Comparison of ENCODE assay signal across 8 mouse cellular contexts in genomic region chr6:83326394-83326736, GRCm38 (mm10). TPM values are rescaled to one million over a fixed set of nuclear protein-coding genes. Genes with fewer than 3 reads are reported as not detected.
DNase-seq lines count a peak whose midpoint lies in the region; ATAC-seq and TF ChIP-seq lines count a peak whose summit lies in the region.

No protein-coding gene starts in this region.

- no peaks in the 10 kb centered on the region for H3K9me3 ChIP-seq in embryonic facial prominence, embryonic 15.5 days (replicated peaks)
- no peaks in the 10 kb centered on the region for H3K9me3 ChIP-seq in intestine, embryonic 16.5 days (ENCODE audit: control insufficient read depth, low read length)
- H3K9me3 ChIP-seq in neural tube, embryonic 13.5 days, result no peaks in the 10 kb centered on the region

- H3K4me2 ChIP-seq in embryonic facial prominence, embryonic 15.5 days (replicated peaks), result peak overlapping the region; percentile 72
- peak overlapping the region; percentile 58 for H3K4me2 ChIP-seq in intestine, embryonic 16.5 days (ENCODE audit: low read depth, low read length)
- H3K4me2 ChIP-seq in neural tube, embryonic 13.5 days, result peak overlapping the region; percentile 85

- no peak for TF ChIP-seq CTCF in lung, adult 2 months (IDR thresholded peaks at IDR 0.05; ENCODE audit: insufficient read depth, low read length)

- H3K4me1 ChIP-seq in lung, adult 2 months (ENCODE audit: control insufficient read depth, insufficient read depth, low read length), result peaks cover 5% of the 10 kb centered on the region
- H3K4me1 ChIP-seq in embryonic facial prominence, embryonic 15.5 days, result peaks cover 12% of the 10 kb centered on the region
- peaks cover 9% of the 10 kb centered on the region for H3K4me1 ChIP-seq in intestine, embryonic 16.5 days (ENCODE audit: control insufficient read depth, insufficient read depth, low read length)
- H3K4me1 ChIP-seq in neural tube, embryonic 13.5 days (replicated peaks), result peaks cover 33% of the 10 kb centered on the region

- no peak for TF ChIP-seq POLR2A in lung, adult 2 months (IDR thresholded peaks at IDR 0.05; ENCODE audit: borderline replicate concordance, extremely low read depth, low read depth, low read length)

- no peaks in the 10 kb centered on the region for H3K27me3 ChIP-seq in embryonic facial prominence, embryonic 15.5 days
- H3K27me3 ChIP-seq in intestine, embryonic 16.5 days (replicated peaks; ENCODE audit: control insufficient read depth, insufficient read depth, low read length), result no peaks in the 10 kb centered on the region
- H3K27me3 ChIP-seq in neural tube, embryonic 13.5 days, result no peaks in the 10 kb centered on the region

- H3K27ac ChIP-seq in embryonic facial prominence, embryonic 15.5 days (replicated peaks), result peak overlapping the region; percentile 95
- H3K27ac ChIP-seq in intestine, embryonic 16.5 days (ENCODE audit: low read length), result peak overlapping the region; percentile 96
- H3K27ac ChIP-seq in neural tube, embryonic 13.5 days (replicated peaks), result peak overlapping the region; percentile 94

- H3K9ac ChIP-seq in embryonic facial prominence, embryonic 15.5 days, result peak overlapping the region; percentile 78
- H3K9ac ChIP-seq in intestine, embryonic 16.5 days (ENCODE audit: low read depth, low read length), result peak overlapping the region; percentile 90
- H3K9ac ChIP-seq in neural tube, embryonic 13.5 days, result peak overlapping the region; percentile 98

- DNase-seq in lung, adult 2 months, result no peak
- no peak for DNase-seq in lung, postnatal 25 days (ENCODE audit: low spot score)
- DNase-seq in urinary bladder, adult 2 months (ENCODE audit: low spot score), result no peak
- DNase-seq in adrenal gland, postnatal 25 days, result no peak

- no peak for ATAC-seq in embryonic facial prominence, embryonic 15.5 days (ENCODE audit: insufficient number of reproducible peaks, low FRiP score, low TSS enrichment, low read depth)
- no peak for ATAC-seq in intestine, embryonic 16.5 days
- ATAC-seq in neural tube, embryonic 13.5 days (ENCODE audit: low read depth), result no peak
- no peak for ATAC-seq in inflammation-experienced regulatory T-cells, adult 6 months

- H3K36me3 ChIP-seq in embryonic facial prominence, embryonic 15.5 days, result peaks cover 27% of the 10 kb centered on the region; the same call in 1 of the 2 replicates
- peaks cover 5% of the 10 kb centered on the region; the same call in 1 of the 2 replicates for H3K36me3 ChIP-seq in intestine, embryonic 16.5 days (ENCODE audit: control insufficient read depth, insufficient read depth, low read length)
- peaks cover 18% of the 10 kb centered on the region for H3K36me3 ChIP-seq in neural tube, embryonic 13.5 days

- H3K4me3 ChIP-seq in lung, adult 2 months (replicated peaks; ENCODE audit: extremely low read depth, low read depth, low read length), result peak overlapping the region; percentile 81
- H3K4me3 ChIP-seq in embryonic facial prominence, embryonic 15.5 days (replicated peaks), result peak overlapping the region; percentile 81
- H3K4me3 ChIP-seq in intestine, embryonic 16.5 days (ENCODE audit: low read length), result peak overlapping the region; percentile 83
- H3K4me3 ChIP-seq in neural tube, embryonic 13.5 days, result peak overlapping the region; percentile 89

- WGBS in lung, adult 2 months, result 2% methylated on average over 6 of the region's 6 CpGs
- 7% methylated on average over 6 of the region's 6 CpGs for WGBS in embryonic facial prominence, embryonic 15.5 days
- 4% methylated on average over 6 of the region's 6 CpGs for WGBS in intestine, embryonic 16.5 days
- 11% methylated on average over 6 of the region's 6 CpGs for WGBS in neural tube, embryonic 13.5 days

RNA-seq across cellular contexts. Expression of gene Mob1a, which starts 0.5 kb away (rescaled TPM):
- polyA plus RNA-seq in lung, adult 2 months (2012; rRNA removed), result 39.1 and 41.3 TPM in 2 replicates
- polyA plus RNA-seq in embryonic facial prominence, embryonic 15.5 days (2015; fragmentation: Nextera tagmentation; extraction: Ambion mirVana), result 64.1 and 65.9 TPM in 2 replicates
- 50.8 and 52.8 TPM in 2 replicates for polyA plus RNA-seq in intestine, embryonic 16.5 days (2015; fragmentation: Nextera tagmentation; extraction: Ambion mirVana)
- 29.2 and 32.8 TPM in 2 replicates for polyA plus RNA-seq in neural tube, embryonic 13.5 days (2015; fragmentation: Nextera tagmentation; extraction: Ambion mirVana)
- 10 to 100 TPM; 57.7 to 67.7 (median 63.5) TPM for polyA plus RNA-seq in inflammation-experienced regulatory T-cells, adult 6 months (2017; shearing (Covaris generic))
- 55.1 and 57.1 TPM in 2 replicates for polyA plus RNA-seq in urinary bladder, adult 2 months (2012; rRNA removed)
- total RNA-seq in adrenal gland, postnatal 25 days (2021), result 81.3 and 81.9 TPM in 2 replicates

RNA-seq across cellular contexts. Expression of gene Mthfd2, which starts 0.7 kb away (rescaled TPM):
- polyA plus RNA-seq in lung, adult 2 months (2012; rRNA removed), result 1.3 and 2.6 TPM in 2 replicates
- 27.2 and 30.5 TPM in 2 replicates for polyA plus RNA-seq in embryonic facial prominence, embryonic 15.5 days (2015; fragmentation: Nextera tagmentation; extraction: Ambion mirVana)
- polyA plus RNA-seq in intestine, embryonic 16.5 days (2015; fragmentation: Nextera tagmentation; extraction: Ambion mirVana), result 36.4 and 43.5 TPM in 2 replicates
- 27.6 and 27.8 TPM in 2 replicates for polyA plus RNA-seq in neural tube, embryonic 13.5 days (2015; fragmentation: Nextera tagmentation; extraction: Ambion mirVana)
- 100 to 1,000 TPM; 129 to 140 (median 134) TPM for polyA plus RNA-seq in inflammation-experienced regulatory T-cells, adult 6 months (2017; shearing (Covaris generic))
- polyA plus RNA-seq in urinary bladder, adult 2 months (2012; rRNA removed), result 3.2 and 4.4 TPM in 2 replicates
- total RNA-seq in adrenal gland, postnatal 25 days (2021), result 29.2 and 47.6 TPM in 2 replicates

RNA-seq across cellular contexts. Expression of gene Bola3, which starts 22.6 kb away (rescaled TPM):
- 7.5 and 12.5 TPM in 2 replicates for polyA plus RNA-seq in lung, adult 2 months (2012; rRNA removed)
- polyA plus RNA-seq in embryonic facial prominence, embryonic 15.5 days (2015; fragmentation: Nextera tagmentation; extraction: Ambion mirVana), result 105 and 113 TPM in 2 replicates
- 173 and 186 TPM in 2 replicates for polyA plus RNA-seq in intestine, embryonic 16.5 days (2015; fragmentation: Nextera tagmentation; extraction: Ambion mirVana)
- 68.5 and 70.4 TPM in 2 replicates for polyA plus RNA-seq in neural tube, embryonic 13.5 days (2015; fragmentation: Nextera tagmentation; extraction: Ambion mirVana)
- 10 to 100 TPM; 59.4 to 85.5 (median 73.8) TPM for polyA plus RNA-seq in inflammation-experienced regulatory T-cells, adult 6 months (2017; shearing (Covaris generic))
- 57.9 and 67.0 TPM in 2 replicates for polyA plus RNA-seq in urinary bladder, adult 2 months (2012; rRNA removed)
- 193 and 211 TPM in 2 replicates for total RNA-seq in adrenal gland, postnatal 25 days (2021)
